Mouse (Mus musculus): ENCODE measurements at regions not wholly inside any gene's neighbourhood (a gene's known extent, or its start where the extent isn't known, plus 50 kb on each side); places are given as distances from the start of the nearest gene placed in this dataset.

DNA sequence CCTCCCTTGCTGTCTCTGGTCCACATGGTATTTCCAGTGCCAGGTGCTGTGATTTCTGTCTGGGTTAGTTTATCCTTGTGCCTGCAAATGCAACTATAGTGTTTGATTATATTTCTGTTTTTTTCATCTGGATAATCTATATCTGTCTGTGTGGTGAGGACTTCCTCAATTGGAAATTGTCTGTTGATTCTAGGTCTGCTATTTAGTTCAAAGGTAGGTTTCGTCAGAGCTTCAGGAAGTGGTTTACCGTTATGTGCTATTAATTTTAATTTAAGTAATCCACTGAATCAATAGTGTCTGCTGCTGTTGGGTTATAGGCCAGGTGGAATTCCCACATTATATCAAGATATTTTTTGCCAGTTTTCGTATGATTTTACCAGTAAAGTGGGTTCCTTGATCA is 2143.9 kb downstream of the 4930444P10Rik start:
- DNase-seq (ENCODE audit: extremely low read depth, insufficient read length, low spot score): no peak

DNA sequence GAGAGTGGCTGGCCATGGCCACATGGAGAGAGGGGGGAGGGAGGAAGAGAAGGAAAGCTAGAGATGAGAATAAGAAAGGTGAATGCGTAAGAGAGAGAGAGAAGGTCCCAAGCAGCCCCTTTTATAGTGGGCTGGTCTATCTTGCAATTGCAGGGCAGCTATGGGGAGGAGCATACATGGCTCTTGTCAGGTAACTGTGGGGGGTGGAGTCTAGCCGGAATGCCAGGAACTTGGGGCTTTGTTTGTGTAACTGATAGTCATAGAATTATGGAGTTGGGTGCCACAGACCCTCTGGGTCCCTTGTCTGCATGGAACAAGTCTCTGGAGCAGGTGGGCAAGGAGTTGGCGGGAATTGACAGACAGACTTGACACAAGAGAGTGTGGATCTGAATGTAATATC is 2151.8 kb downstream of the 4930444P10Rik start:
- no peak for DNase-seq (ENCODE audit: extremely low read depth, insufficient read length, low spot score)

DNA sequence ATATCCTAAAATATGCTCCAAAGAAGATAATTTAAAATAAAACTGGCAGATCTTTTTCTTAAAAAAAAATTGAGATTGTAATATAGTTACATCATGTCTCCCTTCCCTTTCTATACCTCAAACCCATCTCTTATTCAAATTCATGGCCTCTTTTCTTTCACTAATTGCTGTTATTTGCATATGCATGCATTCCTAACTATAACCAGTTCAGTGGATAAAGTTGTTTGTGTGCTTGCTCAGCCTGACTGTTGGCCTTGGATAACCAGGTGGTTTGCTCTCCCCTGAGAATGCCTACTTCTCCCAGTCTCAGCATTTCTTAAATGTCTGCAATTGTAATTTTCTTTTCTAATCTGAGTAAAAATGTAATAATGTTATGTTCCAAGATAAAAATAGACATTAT is 2154.8 kb downstream of the 4930444P10Rik start:
- DNase-seq (ENCODE audit: extremely low read depth, insufficient read length, low spot score): no peak

DNA sequence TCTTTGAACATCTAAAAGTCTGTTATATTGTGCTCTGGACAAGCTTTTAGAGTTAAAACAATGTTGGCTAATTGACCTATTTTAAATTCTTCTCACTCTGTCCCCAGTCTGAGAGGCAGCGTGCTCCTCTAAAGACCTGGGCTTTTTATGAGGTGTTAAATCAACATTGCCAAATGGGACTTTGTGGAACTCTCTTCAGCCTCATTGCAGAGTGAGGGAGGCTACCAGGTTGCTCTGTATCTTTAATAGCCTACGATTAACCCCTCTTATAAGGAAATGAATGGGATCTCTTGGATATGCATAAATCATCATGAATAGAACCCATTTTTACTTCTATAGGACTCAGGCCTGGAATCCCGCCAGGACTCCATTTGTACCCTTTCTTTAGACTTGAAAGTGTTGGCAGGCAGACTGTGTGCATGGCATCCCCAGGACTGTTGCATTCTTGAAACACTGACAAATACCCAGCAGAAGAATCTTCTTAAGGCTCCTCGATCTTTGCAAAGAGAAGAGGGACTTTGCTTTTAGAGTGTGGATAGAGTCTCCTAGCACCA is 2157.1 kb downstream of the 4930444P10Rik start:
- DNase-seq (ENCODE audit: extremely low read depth, insufficient read length, low spot score): no peak

DNA sequence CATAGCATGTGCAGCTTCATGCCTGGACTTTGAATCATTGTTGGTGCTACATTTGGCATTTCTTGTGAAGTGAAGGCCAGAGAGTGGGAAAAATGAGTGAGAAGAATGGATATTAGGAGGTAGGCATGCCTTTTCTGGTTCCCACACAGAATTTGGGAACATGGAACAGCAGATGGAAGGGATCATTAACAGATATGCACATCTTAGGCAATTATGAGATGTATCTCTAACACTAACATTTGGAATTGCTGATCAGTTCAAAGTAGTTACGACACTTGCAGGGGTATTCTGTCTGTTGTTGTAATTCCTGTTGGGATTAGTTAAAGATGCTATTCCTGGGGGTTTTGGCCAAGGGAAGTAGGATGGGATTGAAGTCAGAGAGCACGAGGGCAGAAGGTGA is 2164.4 kb downstream of the 4930444P10Rik start:
- no peak for DNase-seq (ENCODE audit: extremely low read depth, insufficient read length, low spot score)

GRCm38 (mm10) chr1:13927964-13928363 is 2165.2 kb downstream of the 4930444P10Rik start:
- DNase-seq (ENCODE audit: extremely low read depth, insufficient read length, low spot score): no peak

- DNase-seq (ENCODE audit: extremely low read depth, insufficient read length, low spot score): no peak
Measured at GRCm38 (mm10) chr1:13925994-13926393, 2167.1 kb downstream of the 4930444P10Rik start.

- peak; percentile 19 for DNase-seq (ENCODE audit: extremely low read depth, insufficient read length, low spot score)
Measured at GRCm38 (mm10) chr1:13915216-13915615, 2177.9 kb downstream of the 4930444P10Rik start.

DNA sequence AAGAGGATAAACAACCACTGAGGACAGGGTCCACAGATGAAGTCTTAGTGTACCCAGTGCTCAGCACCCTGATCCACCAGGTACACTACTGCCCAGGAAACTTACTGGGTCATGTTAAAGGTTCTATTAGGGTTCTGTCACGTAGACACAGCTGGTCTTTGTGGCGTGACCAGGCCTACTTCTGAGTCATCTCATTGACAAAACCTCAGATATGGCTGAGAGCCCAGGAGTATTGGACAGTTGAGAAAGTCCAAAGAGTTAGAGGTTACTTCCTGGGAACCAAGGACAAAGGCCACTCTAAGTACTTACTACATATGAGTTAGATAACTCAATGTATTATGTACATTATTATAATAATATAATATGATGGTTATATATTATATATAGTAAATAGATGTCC is 2214.0 kb downstream of the 4930444P10Rik start:
- no peak for DNase-seq (ENCODE audit: extremely low read depth, insufficient read length, low spot score)

DNA sequence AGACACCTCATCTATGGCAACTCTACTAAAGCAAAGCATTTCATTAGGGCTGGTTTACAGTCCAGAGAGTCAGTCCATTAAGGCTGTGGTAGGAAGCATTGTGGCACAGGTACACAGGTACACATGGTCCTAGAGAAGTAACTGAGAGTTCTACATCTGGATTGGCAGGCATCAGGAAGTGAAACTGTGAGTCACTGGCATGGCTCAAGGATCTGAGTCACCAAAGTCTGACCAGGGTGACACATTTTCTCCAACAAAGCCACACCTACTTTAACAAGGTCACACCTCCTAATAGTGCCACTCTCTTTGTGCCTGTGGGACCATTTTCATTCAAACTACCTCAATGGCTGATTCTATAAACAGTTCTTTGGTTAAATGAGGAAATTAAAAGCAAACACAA is 2219.2 kb downstream of the 4930444P10Rik start:
- peak; percentile 52 for DNase-seq (ENCODE audit: extremely low read depth, insufficient read length, low spot score)

- DNase-seq (ENCODE audit: extremely low read depth, insufficient read length, low spot score): no peak
Measured at GRCm38 (mm10) chr1:13872536-13872935, 2220.6 kb downstream of the 4930444P10Rik start.

DNA sequence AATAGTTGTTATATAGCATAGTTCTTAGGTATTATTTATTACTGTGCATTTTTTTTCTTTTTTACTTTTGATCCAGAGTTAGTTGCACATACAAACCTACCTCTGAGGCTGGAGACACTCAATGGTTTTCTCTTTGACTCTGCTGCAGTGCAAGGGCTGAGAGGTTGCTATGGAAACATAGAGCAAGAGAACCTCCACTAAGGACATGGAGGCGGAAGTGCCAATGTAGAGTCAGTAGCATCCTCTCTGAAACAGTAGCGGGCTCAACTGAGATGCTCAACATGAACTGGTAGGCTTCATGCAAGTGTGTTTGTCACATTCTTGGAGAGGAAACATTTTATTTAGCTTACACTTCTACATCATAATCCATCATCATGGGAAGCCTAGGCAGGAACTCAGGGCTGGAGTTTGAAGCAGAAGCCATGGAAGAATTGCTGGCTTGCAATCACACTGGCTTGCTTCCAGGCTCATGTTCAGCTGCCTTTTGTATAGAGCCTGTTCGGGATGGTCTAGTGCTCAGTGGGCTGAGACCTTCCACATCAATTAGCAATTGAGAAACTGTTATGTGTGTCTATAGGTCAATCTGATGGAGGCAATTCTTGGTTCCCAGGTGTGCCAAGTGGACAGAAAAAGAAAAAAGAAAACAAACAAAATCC is 2222.4 kb downstream of the 4930444P10Rik start:
- no peak for DNase-seq (ENCODE audit: extremely low read depth, insufficient read length, low spot score)

DNA sequence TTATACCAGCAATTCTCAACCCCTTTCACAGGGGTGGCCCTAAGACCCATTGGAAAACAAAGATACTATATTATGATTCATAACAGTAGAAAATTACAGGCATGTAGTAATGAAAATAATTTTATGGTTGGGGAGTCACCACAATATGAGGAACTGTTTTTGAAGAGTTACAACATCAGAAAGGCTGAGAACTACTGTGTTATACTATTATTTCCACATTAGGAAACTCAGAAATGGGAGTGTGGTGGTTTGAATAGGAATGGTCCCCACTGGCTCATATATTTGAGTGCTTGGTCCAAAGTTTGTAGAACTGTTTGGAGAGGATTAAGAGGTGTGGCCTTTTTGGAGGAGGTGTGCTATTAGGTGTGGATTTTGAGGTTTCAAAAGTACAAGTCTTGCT is 2227.4 kb downstream of the 4930444P10Rik start:
- no peak for DNase-seq (ENCODE audit: extremely low read depth, insufficient read length, low spot score)

GRCm38 (mm10) chr1:13863712-13864111 is 2229.4 kb downstream of the 4930444P10Rik start:
- no peak for DNase-seq (ENCODE audit: extremely low read depth, insufficient read length, low spot score)

- no peak for DNase-seq (ENCODE audit: extremely low read depth, insufficient read length, low spot score)
Measured at GRCm38 (mm10) chr1:13861070-13861511, 2232.0 kb downstream of the 4930444P10Rik start.

DNA sequence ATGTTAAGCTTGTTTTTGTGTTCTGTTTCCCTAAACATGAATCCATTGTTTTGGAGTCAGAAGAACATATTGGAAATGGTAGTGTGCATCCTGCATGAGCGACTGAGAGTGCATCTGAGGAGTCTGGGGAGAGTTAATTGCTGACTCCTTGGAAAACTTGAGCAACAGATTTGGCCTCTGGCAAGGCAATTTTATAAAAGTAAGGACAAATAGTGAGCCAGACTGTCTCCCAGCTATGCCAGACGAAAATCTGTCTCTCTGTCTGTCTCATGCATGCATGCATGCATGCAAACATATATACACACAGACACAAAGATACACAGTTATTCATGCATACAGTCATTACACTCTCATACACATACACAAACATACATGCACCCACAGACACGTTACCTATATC is 2232.7 kb downstream of the 4930444P10Rik start:
- no peak for DNase-seq (ENCODE audit: extremely low read depth, insufficient read length, low spot score)

- no peak for DNase-seq (ENCODE audit: extremely low read depth, insufficient read length, low spot score)
Measured at GRCm38 (mm10) chr1:13859723-13860122, 2233.4 kb downstream of the 4930444P10Rik start.

DNA sequence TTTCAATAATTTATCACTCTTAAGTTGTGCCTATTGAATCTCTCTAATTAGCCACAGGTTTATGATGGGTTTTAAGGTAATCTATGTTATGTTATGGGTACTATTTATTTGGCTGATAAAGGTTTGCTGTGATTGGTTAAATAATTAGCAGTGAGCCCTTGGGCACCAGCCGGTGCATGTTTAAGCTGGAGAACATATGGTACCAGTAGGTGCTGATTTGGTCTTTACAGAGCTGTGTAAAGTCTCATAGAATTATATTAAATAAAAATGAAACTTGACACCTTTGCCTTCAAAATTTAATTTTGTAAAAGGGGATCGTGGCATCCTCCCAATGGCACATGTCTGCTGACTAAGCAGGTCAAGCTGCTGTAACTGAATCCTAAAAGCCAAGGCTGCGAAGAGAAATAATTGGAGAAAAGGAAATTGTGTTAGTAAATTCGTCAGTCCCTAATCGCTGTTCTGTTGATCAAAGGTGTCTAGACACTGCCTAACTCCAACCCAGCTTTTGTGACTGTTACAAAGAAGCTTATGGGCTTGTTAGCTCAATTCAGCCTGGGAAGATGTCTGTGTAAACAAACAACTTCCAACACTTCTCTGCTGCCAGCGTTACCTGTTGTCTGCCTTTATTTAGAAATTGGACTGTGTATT is 2234.6 kb downstream of the 4930444P10Rik start:
- no peak for DNase-seq (ENCODE audit: extremely low read depth, insufficient read length, low spot score)

DNA sequence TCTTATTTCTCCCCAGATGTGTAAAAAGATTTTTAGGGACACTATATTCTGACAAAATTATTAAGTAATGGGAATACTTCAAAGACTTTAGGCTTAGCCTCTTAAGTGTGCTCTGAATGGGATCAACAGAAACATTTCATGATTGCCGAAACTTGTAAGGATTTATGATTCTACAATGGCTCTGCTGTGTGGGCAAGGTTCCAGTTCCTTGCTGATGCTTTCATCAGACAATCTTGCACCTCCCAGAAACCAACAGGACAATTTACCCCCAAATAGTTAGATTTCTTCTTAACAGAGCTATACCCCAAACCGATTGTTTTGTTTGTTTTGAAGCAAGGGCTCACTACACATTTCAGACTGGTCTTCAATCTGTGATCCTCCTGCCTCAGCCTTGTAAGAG is 2236.1 kb downstream of the 4930444P10Rik start:
- no peak for DNase-seq (ENCODE audit: extremely low read depth, insufficient read length, low spot score)

GRCm38 (mm10) chr1:13851144-13851543 is 2242.0 kb downstream of the 4930444P10Rik start:
- DNase-seq (ENCODE audit: extremely low read depth, insufficient read length, low spot score): no peak

DNA sequence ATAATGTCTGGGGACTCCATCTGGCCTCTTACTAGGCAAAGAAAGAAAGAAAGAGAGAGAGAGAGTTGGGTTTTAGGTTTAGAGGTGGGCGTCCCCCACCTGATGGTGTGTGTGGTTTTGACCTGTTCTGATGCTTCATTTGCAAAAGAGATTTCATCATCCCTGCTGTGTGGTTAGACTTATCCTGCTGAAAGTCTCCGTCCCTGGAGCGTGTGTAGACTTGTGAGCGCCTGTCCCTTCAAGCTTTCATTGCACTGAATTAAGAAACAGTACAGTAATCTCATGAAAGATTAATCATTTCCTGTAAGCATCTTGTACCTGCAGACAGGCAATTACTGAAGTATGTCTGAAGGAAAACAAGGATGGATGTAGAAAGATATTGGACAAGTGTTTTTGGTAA is 2244.1 kb downstream of the 4930444P10Rik start:
- no peak for DNase-seq (ENCODE audit: extremely low read depth, insufficient read length, low spot score)

- DNase-seq (ENCODE audit: extremely low read depth, insufficient read length, low spot score): no peak
Measured at GRCm38 (mm10) chr1:13846336-13846865, 2246.7 kb downstream of the 4930444P10Rik start.
